ENCODE assay signal across 22 mouse cellular contexts in the genomic region with DNA sequence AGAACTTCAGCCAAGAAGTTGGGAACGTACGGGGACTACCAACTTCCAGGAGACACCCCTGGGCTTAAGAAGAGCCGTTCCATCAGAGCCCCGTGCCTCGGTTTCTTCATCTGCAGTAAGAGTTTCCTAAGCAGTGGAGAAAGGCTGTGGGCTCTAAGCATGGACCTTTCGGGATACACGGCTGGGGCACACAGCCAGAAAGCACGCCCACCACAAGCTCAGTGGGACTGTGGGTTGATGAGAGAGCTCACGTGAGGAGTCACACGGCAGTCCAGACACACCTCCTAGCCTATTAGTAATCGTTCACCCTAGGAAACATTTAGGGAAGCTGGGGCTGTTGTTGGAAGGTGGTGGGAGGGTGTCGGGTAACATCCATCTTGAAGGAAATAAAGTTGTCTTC. TPM values are rescaled to one million over a fixed set of nuclear protein-coding genes. Genes with fewer than 3 reads are reported as not detected.
DNase-seq lines count a peak whose midpoint lies in the region; ATAC-seq lines count a peak whose summit lies in the region.
"Had no signal": no experiment of that assay in that cellular context is flagged by ENCODE, and none has a peak within 500 bp of the region (broad histone marks: within the 10 kb centered on the region; RNA-seq: fewer than 3 reads in every experiment).

No protein-coding gene starts in this region.

- peak overlapping the region; percentile 70 for H3K27ac ChIP-seq in heart, embryonic 13.5 days (replicated peaks)
- no peak overlapping the region for H3K27ac ChIP-seq in heart, embryonic 11.5 days (ENCODE audit: low read depth, low read length)
- H3K27ac ChIP-seq in stomach, embryonic 15.5 days, result peak overlapping the region; percentile 13; the same call in 1 of the 2 replicates
- H3K27ac ChIP-seq: gastrocnemius, adult 2 months; hindbrain, postnatal 0 days; limb, embryonic 13.5 days; liver, embryonic 12.5 days; neural tube, embryonic 12.5 days had no signal

- no peaks in the 10 kb centered on the region for H3K9me3 ChIP-seq in heart, embryonic 13.5 days
- no peaks in the 10 kb centered on the region for H3K9me3 ChIP-seq in heart, embryonic 11.5 days (replicated peaks; ENCODE audit: control insufficient read depth, low read length)
- H3K9me3 ChIP-seq in stomach, embryonic 15.5 days, result no peaks in the 10 kb centered on the region
- H3K9me3 ChIP-seq: heart, embryonic 15.5 days; limb, embryonic 13.5 days; liver, embryonic 12.5 days; neural tube, embryonic 12.5 days had no signal

- no peaks in the 10 kb centered on the region for H3K36me3 ChIP-seq in heart, embryonic 13.5 days
- H3K36me3 ChIP-seq in heart, embryonic 11.5 days (ENCODE audit: control insufficient read depth, insufficient read depth, low read length), result no peaks in the 10 kb centered on the region
- no peaks in the 10 kb centered on the region for H3K36me3 ChIP-seq in stomach, embryonic 15.5 days
- H3K36me3 ChIP-seq: heart, embryonic 15.5 days; limb, embryonic 13.5 days; liver, embryonic 12.5 days; neural tube, embryonic 12.5 days had no signal

- WGBS in heart, embryonic 13.5 days, result 60% methylated on average over 12 of the region's 12 CpGs
- 65% methylated on average over 12 of the region's 12 CpGs for WGBS in heart, embryonic 11.5 days (ENCODE audit: insufficient replicate concordance)
- WGBS in stomach, embryonic 15.5 days, result 66% methylated on average over 12 of the region's 12 CpGs

- H3K4me3 ChIP-seq in heart, embryonic 13.5 days, result no peak overlapping the region
- no peak overlapping the region for H3K4me3 ChIP-seq in heart, embryonic 11.5 days (ENCODE audit: low read depth, low read length)
- H3K4me3 ChIP-seq in stomach, embryonic 15.5 days (replicated peaks), result no peak overlapping the region
- H3K4me3 ChIP-seq: gastrocnemius, adult 2 months; heart, embryonic 15.5 days; limb, embryonic 13.5 days; liver, embryonic 12.5 days; neural tube, embryonic 12.5 days had no signal

- H3K27me3 ChIP-seq in heart, embryonic 13.5 days (replicated peaks), result no peaks in the 10 kb centered on the region
- H3K27me3 ChIP-seq in heart, embryonic 11.5 days (ENCODE audit: control insufficient read depth, insufficient read depth, low read length), result no peaks in the 10 kb centered on the region
- no peaks in the 10 kb centered on the region for H3K27me3 ChIP-seq in stomach, embryonic 15.5 days (replicated peaks)
- H3K27me3 ChIP-seq: heart, embryonic 15.5 days; limb, embryonic 13.5 days; liver, embryonic 12.5 days; neural tube, embryonic 12.5 days had no signal

- no peak for ATAC-seq in heart, embryonic 13.5 days (ENCODE audit: extremely low read depth, insufficient number of reproducible peaks, low FRiP score, low TSS enrichment)
- ATAC-seq in heart, embryonic 11.5 days (replicated peaks; ENCODE audit: insufficient number of reproducible peaks, low FRiP score, low TSS enrichment), result no peak
- no peak for ATAC-seq in stomach, embryonic 15.5 days (ENCODE audit: insufficient read depth, low FRiP score, low read depth)
- ATAC-seq: hindbrain, postnatal 0 days; liver, embryonic 12.5 days had no signal

- DNase-seq in Muller cell, postnatal 12 days (ENCODE audit: inconsistent ontology term), result peak; percentile 25
- DNase-seq in fat pad, adult 2 months (ENCODE audit: extremely low read depth, low read depth, low spot score), result peak; percentile 69
- DNase-seq in lung, adult 18-20 months, result no peak
- DNase-seq in right cerebral cortex, adult 2 months (ENCODE audit: low spot score in 2 of 2), result no peak
- DNase-seq: adrenal gland, postnatal 25 days; cerebellum, postnatal 10 days; gastrocnemius, adult 2 months; kidney, adult 18-20 months; kidney, postnatal 4 days; lung, adult 2 months; lung, postnatal 14 days; midbrain, embryonic 14.5 days; right cerebral cortex, adult 18-20 months; thymus, postnatal 14 days had no signal

- H3K4me2 ChIP-seq in heart, embryonic 13.5 days, result no peak overlapping the region
- H3K4me2 ChIP-seq in heart, embryonic 11.5 days, result no peak overlapping the region
- no peak overlapping the region for H3K4me2 ChIP-seq in stomach, embryonic 15.5 days
- H3K4me2 ChIP-seq: heart, embryonic 15.5 days; limb, embryonic 13.5 days; liver, embryonic 12.5 days; neural tube, embryonic 12.5 days had no signal

- H3K4me1 ChIP-seq in heart, embryonic 13.5 days, result peaks cover 95% of the 10 kb centered on the region
- H3K4me1 ChIP-seq in heart, embryonic 11.5 days (ENCODE audit: control insufficient read depth, insufficient read depth, low read length), result peaks cover 81% of the 10 kb centered on the region
- H3K4me1 ChIP-seq in stomach, embryonic 15.5 days, result peaks cover 41% of the 10 kb centered on the region

- 0 out of 2 replicates have a peak overlapping the region, but pooled peaks have one; percentile 37 for H3K9ac ChIP-seq in heart, embryonic 13.5 days
- H3K9ac ChIP-seq in heart, embryonic 11.5 days (ENCODE audit: low read depth, low read length), result no peak overlapping the region
- no peak overlapping the region for H3K9ac ChIP-seq in stomach, embryonic 15.5 days
- H3K9ac ChIP-seq: heart, embryonic 15.5 days; limb, embryonic 13.5 days; liver, embryonic 12.5 days; neural tube, embryonic 12.5 days had no signal

RNA-seq across cellular contexts. Expression of a gene that starts 22.2 kb away (rescaled TPM):
- 4.9 and 5.8 TPM in 2 replicates for polyA plus RNA-seq in heart, embryonic 13.5 days (2015; fragmentation: Nextera tagmentation; extraction: Ambion mirVana)
- 6.3 and 7.8 TPM in 2 replicates for polyA plus RNA-seq in heart, embryonic 11.5 days (2014; fragmentation: Nextera tagmentation; extraction: Ambion mirVana)
- 7.3 and 7.9 TPM in 2 replicates for polyA plus RNA-seq in stomach, embryonic 15.5 days (2015; fragmentation: Nextera tagmentation; extraction: Ambion mirVana)

RNA-seq across cellular contexts. Expression of a gene that starts 53.0 kb away (rescaled TPM):
- polyA plus RNA-seq in heart, embryonic 13.5 days (2015; fragmentation: Nextera tagmentation; extraction: Ambion mirVana), result 0.71 and 1.1 TPM in 2 replicates
- polyA plus RNA-seq in heart, embryonic 11.5 days (2014; fragmentation: Nextera tagmentation; extraction: Ambion mirVana), result 0.28 and 0.29 TPM in 2 replicates
- 0.87 and 0.88 TPM in 2 replicates for polyA plus RNA-seq in stomach, embryonic 15.5 days (2015; fragmentation: Nextera tagmentation; extraction: Ambion mirVana)

Comparison
In these comparisons a context has a peak if more than half of its experiments do, and no peak if none do; other contexts are left out.
1. DNase-seq: peak in Muller cell, postnatal 12 days (single experiment) and fat pad, adult 2 months (single experiment); none in lung, adult 18-20 months (0 of 2) and right cerebral cortex, adult 2 months (0 of 2).